Mouse (Mus musculus) intestine, embryonic 14.5 days (tissue): ENCODE measurements around the gene Tacc2. TPM values are rescaled to one million over a fixed set of nuclear protein-coding genes. Genes with fewer than 3 reads are reported as not detected.

Experiments
- ATAC-seq: fragments of 200-750 bp; cut with Nextera tagmentation; replicated peaks from 2 replicates; pipeline ENCODE4 v1.8.0; 2017; ENCODE audit warnings: low read depth, moderate number of reproducible peaks, moderate TSS enrichment, moderate library complexity; ENCODE audit not compliant: low FRiP score, low TSS enrichment
- DNase-seq: peaks from one replicate; pipeline ENCODE4 v3.0.0-alpha.2; 2018; ENCODE audit warnings: low spot score
- H3K27ac ChIP-seq: fragments of 300-500 bp; sonication (generic); 2 replicates; pipeline ENCODE4 v1.5.1; 2014; ENCODE audit warnings: low read depth, mild to moderate bottlenecking, control low read depth
- H3K27me3 ChIP-seq: fragments of 300-500 bp; sonication (generic); replicated peaks from 2 replicates; pipeline ENCODE4 v1.6.1; 2014; ENCODE audit warnings: low read length, control low read depth; ENCODE audit not compliant: control insufficient read depth, insufficient read depth
- H3K36me3 ChIP-seq: fragments of 300-500 bp; sonication (generic); 2 replicates; pipeline ENCODE4 v1.6.1; 2014; ENCODE audit warnings: low read length, control low read depth; ENCODE audit not compliant: control insufficient read depth, insufficient read depth
- H3K4me1 ChIP-seq: fragments of 300-500 bp; sonication (generic); replicated peaks from 2 replicates; pipeline ENCODE4 v1.6.1; 2014; ENCODE audit warnings: low read length, control low read depth, mixed read lengths; ENCODE audit not compliant: control insufficient read depth, insufficient read depth
- H3K4me2 ChIP-seq: fragments of 300-500 bp; sonication (generic); 2 replicates; pipeline ENCODE4 v1.6.1; 2014; ENCODE audit warnings: low read length
- H3K4me3 ChIP-seq: fragments of 300-500 bp; sonication (generic); 2 replicates; pipeline ENCODE4 v1.5.1; 2014; ENCODE audit warnings: low read depth, low read length, control low read depth, mixed read lengths
- H3K9ac ChIP-seq: fragments of 300-500 bp; sonication (generic); 2 replicates; pipeline ENCODE4 v1.6.1; 2014; ENCODE audit warnings: mild to moderate bottlenecking, low read length
- H3K9me3 ChIP-seq: fragments of 300-500 bp; sonication (generic); 2 replicates; pipeline ENCODE4 v1.6.1; 2016; ENCODE audit warnings: low read length, control low read depth; ENCODE audit not compliant: control insufficient read depth
- WGBS: fragments of 180-500 bp; shearing (Covaris S2); extraction: QIAGEN DNeasy Blood & Tissue Kit; methylation state at CpG from one replicate; pipeline ENCODE4 v1.1.7; 2014; 5-methylcytosine and 5-hydroxymethylcytosine counted together
- polyA plus RNA-seq: library from polyadenylated mRNA; unstranded; fragments of >200 nt; fragmentation: Nextera tagmentation; extraction: Ambion mirVana; gene quantifications from 2 replicates; pipeline ENCODE4 v1.2.1, GENCODE M21; 2014

The Tacc2 gene
- polyA plus RNA-seq, 1 experiment from 2014 or later = 33.7 TPM

DNA sequence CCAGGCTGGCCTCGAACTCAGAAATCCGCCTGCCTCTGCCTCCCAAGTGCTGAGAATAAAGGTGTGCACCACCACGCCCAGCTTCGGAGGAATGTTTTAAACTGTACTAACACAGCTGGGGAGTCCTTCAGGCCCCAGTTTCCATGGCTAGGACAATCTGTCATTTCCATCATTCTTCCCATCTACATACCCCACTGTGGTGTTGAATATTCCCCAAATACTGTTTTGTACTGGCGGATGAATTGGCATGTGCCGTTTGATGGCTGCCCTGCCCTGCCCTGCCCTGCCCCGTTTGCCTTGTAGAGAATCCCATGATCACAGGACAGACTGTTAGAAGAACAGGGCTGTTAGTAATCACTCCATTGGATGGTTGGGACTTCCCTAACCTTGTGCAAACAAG, 134.6 kb downstream of the Tacc2 start:
- DNase-seq (no peak), ATAC-seq (no peak)
- H3K36me3 ChIP-seq = peaks cover 5% of the 10 kb centered on the region
- no peak overlapping the region for H3K27ac ChIP-seq
- no peaks in the 10 kb centered on the region for H3K9me3 ChIP-seq
- no peak overlapping the region for H3K4me3 ChIP-seq
- H3K27me3 ChIP-seq = no peaks in the 10 kb centered on the region
- 76% methylated on average over 6 of the region's 7 CpGs for WGBS
- no peak overlapping the region for H3K4me2 ChIP-seq
- H3K4me1 ChIP-seq = peaks cover 31% of the 10 kb centered on the region
- H3K9ac ChIP-seq = no peak overlapping the region

- WGBS = 54% methylated on average over 6 of the region's 6 CpGs
- H3K36me3 ChIP-seq = peaks cover 17% of the 10 kb centered on the region
- DNase-seq = no peak
- H3K4me2 ChIP-seq = no peak overlapping the region
- no peak overlapping the region for H3K4me3 ChIP-seq
- H3K4me1 ChIP-seq = peaks cover 27% of the 10 kb centered on the region
- H3K9me3 ChIP-seq = no peaks in the 10 kb centered on the region
- H3K27ac ChIP-seq = no peak overlapping the region
- no peak for ATAC-seq
- no peak overlapping the region for H3K9ac ChIP-seq
- no peaks in the 10 kb centered on the region for H3K27me3 ChIP-seq
These were observed 136.1 kb downstream of the Tacc2 start for GRCm38 (mm10) chr7:130713319-130713718.

DNA sequence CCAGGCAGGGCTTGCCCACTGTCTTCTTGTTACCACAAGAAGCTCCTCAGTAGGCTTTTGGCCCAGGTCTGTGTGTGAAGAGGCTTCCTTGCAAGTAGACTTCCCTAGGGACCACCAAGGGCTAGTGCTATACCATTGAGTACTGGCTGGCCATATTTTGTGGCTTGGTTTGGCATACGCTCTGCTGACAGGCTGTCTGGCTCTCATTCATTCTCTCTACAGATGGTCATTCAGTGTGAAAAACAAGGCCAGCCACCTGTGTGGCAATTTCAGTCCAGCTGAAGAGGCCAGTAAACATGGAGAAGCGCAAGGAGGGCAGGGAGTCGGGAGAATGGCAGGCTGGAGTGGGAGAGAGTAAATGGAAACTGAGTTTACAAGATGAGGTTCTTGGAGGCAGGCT, 138.2 kb downstream of the Tacc2 start:
- Histone ChIP-seq H3K9ac (no peak overlapping the region), H3K27ac (no peak overlapping the region), H3K36me3 (peaks cover 22% of the 10 kb centered on the region), H3K9me3 (no peaks in the 10 kb centered on the region), H3K4me1 (peaks cover 15% of the 10 kb centered on the region; the same call in 1 of the 2 replicates), H3K4me2 (no peak overlapping the region), H3K4me3 (no peak overlapping the region), H3K27me3 (no peaks in the 10 kb centered on the region)
- WGBS = 99% methylated on average over 3 of the region's 3 CpGs
- no peak for ATAC-seq
- DNase-seq = no peak

DNA sequence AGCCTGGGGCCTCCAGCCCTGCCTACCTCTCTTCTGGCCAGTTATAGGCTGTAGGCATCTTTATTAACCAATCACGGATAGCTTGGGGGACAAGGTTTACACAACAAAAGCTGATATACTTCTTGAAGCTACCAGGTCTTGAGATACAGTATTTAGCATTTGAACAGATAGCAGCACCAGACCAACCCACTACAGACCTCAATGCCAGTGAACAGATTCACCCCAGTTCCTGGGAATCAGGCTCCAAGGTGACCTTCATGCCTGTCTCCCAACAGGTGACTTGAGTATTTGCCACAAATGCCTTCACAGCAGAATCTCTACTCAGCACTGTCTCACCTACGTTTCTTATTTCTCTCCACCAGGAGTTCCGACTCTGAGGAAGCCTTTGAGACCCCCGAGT, 139.1 kb downstream of the Tacc2 start:
- ATAC-seq (no peak), DNase-seq (no peak)
- no peaks in the 10 kb centered on the region for H3K27me3 ChIP-seq
- H3K9me3 ChIP-seq = no peaks in the 10 kb centered on the region
- H3K4me1 ChIP-seq = peaks cover 14% of the 10 kb centered on the region; the same call in 1 of the 2 replicates
- WGBS = 86% methylated on average over 4 of the region's 4 CpGs
- no peak overlapping the region for H3K4me3 ChIP-seq
- no peak overlapping the region for H3K4me2 ChIP-seq
- H3K36me3 ChIP-seq = peaks cover 22% of the 10 kb centered on the region
- no peak overlapping the region for H3K27ac ChIP-seq
- no peak overlapping the region for H3K9ac ChIP-seq

DNA sequence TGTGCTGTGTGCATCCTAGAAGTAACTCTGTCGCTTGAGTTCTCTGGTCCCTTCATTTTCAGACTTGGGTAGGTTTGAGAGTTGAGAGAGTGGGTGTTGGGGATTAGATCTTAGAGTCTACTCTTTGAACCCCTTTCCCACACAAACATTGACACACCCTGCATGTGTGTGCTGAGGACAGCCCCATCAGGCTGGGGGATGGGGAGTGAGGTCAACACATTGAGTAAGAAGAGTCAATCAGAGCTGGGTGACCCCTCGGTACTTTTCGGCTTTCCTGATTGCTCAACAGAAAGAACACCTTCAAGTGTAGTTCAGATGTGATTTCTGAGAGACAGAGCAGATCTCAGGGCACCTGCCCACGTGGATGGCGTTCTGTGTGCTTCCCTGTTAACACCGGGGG, 139.8 kb downstream of the Tacc2 start:
- Histone ChIP-seq H3K4me2 (no peak overlapping the region), H3K4me1 (peaks cover 14% of the 10 kb centered on the region; the same call in 1 of the 2 replicates), H3K36me3 (peaks cover 22% of the 10 kb centered on the region), H3K9ac (no peak overlapping the region), H3K27me3 (no peaks in the 10 kb centered on the region), H3K4me3 (no peak overlapping the region), H3K9me3 (no peaks in the 10 kb centered on the region), H3K27ac (no peak overlapping the region)
- WGBS = 89% methylated on average over 6 of the region's 6 CpGs
- ATAC-seq (no peak), DNase-seq (no peak)

GRCm38 (mm10) chr7:130719931-130720598, 142.8 kb downstream of the Tacc2 start:
- ATAC-seq = no peak

GRCm38 (mm10) chr7:130720646-130721335, 143.6 kb downstream of the Tacc2 start:
- H3K27ac ChIP-seq = no peak overlapping the region
- DNase-seq (no peak), ATAC-seq (no peak)
- WGBS = 73% methylated on average over 9 of the region's 9 CpGs
- no peak overlapping the region for H3K9ac ChIP-seq
- H3K27me3 ChIP-seq = no peaks in the 10 kb centered on the region
- H3K9me3 ChIP-seq = no peaks in the 10 kb centered on the region
- peaks cover 11% of the 10 kb centered on the region; the same call in 1 of the 2 replicates for H3K4me1 ChIP-seq
- peaks cover 27% of the 10 kb centered on the region for H3K36me3 ChIP-seq
- H3K4me2 ChIP-seq = no peak overlapping the region
- H3K4me3 ChIP-seq = no peak overlapping the region

More at GRCm38 (mm10) chr7:130719931-130720598, 142.8 kb downstream of the Tacc2 start:
- peaks cover 10% of the 10 kb centered on the region; the same call in 1 of the 2 replicates for H3K4me1 ChIP-seq
- no peaks in the 10 kb centered on the region for H3K9me3 ChIP-seq
- H3K9ac ChIP-seq = no peak overlapping the region
- no peak overlapping the region for H3K4me3 ChIP-seq
- no peak overlapping the region for H3K4me2 ChIP-seq
- WGBS = 45% methylated on average over 16 of the region's 16 CpGs
- H3K27me3 ChIP-seq = no peaks in the 10 kb centered on the region
- no peak overlapping the region; the same call in 1 of the 2 replicates for H3K27ac ChIP-seq
- DNase-seq = no peak
- H3K36me3 ChIP-seq = peaks cover 27% of the 10 kb centered on the region

GRCm38 (mm10) chr7:130726185-130726584, 148.9 kb downstream of the Tacc2 start:
- ATAC-seq (no peak), DNase-seq (no peak)
- peak overlapping the region; percentile 33; the same call in 1 of the 2 replicates for H3K27ac ChIP-seq
- H3K9me3 ChIP-seq = no peaks in the 10 kb centered on the region
- no peaks in the 10 kb centered on the region for H3K27me3 ChIP-seq
- H3K36me3 ChIP-seq = peaks cover 27% of the 10 kb centered on the region
- 56% methylated on average over 3 of the region's 3 CpGs for WGBS
- H3K4me1 ChIP-seq = peaks cover 18% of the 10 kb centered on the region
- no peak overlapping the region for H3K9ac ChIP-seq
- H3K4me2 ChIP-seq = no peak overlapping the region
- H3K4me3 ChIP-seq = no peak overlapping the region
